Mouse (Mus musculus) left cerebral cortex, postnatal 10 days (tissue): Measurements from ENCODE around the gene D17H6S53E. TPM values are rescaled to one million over a fixed set of nuclear protein-coding genes. Genes with fewer than 3 reads are reported as not detected.

ENCODE experiments used
- DNase-seq, 2 experiments: peaks; one replicate each; pipeline ENCODE4 v3.0.0; 2021 to 2022; ENCODE audit warnings: low spot score in 2 of 2, mixed read lengths in 1 of 2; ENCODE audit errors: extremely low spot score in 1 of 2
- intact Hi-C: fragments of 180-260 bp; cut with DNase I; formaldehyde crosslinking; loops from one replicate; pipeline ENCODE4 v1.15.1; 2025
- total RNA-seq, 2 experiments: library from RNA; stranded (reverse); gene quantifications; 2 replicates each; pipeline ENCODE4 v1.2.3; 2021

Gene D17H6S53E
- total RNA-seq, result 10 to 100 TPM; 23.8 to 24.6 TPM

DNA sequence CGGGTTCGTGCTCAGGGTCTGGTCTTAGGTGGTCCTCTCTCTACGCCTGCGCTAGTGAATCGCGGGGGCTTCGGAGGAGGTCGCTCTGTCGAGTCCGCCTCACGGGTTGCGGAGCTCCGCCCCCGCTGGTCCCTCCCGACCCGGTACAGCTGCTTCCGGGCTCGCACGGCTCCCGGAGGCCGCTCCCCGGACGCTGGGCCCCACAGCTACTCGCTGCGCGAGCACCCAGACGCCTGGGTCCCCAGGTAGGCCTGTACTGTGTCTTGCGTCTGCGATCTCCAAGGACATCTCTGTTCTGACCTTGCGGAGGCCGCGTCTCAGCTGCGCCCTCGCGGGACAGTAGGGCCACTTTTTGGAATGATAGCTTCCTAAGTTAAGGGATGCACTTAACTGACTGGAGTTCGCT, at the start of gene D17H6S53E:
Gene D17H6S53E, plus strand, starts transcription at position 168 of the 406 bp plus-strand sequence.
- intact Hi-C loops, result no loop called here
- DNase-seq, result peak; percentile 46 to 88

DNA sequence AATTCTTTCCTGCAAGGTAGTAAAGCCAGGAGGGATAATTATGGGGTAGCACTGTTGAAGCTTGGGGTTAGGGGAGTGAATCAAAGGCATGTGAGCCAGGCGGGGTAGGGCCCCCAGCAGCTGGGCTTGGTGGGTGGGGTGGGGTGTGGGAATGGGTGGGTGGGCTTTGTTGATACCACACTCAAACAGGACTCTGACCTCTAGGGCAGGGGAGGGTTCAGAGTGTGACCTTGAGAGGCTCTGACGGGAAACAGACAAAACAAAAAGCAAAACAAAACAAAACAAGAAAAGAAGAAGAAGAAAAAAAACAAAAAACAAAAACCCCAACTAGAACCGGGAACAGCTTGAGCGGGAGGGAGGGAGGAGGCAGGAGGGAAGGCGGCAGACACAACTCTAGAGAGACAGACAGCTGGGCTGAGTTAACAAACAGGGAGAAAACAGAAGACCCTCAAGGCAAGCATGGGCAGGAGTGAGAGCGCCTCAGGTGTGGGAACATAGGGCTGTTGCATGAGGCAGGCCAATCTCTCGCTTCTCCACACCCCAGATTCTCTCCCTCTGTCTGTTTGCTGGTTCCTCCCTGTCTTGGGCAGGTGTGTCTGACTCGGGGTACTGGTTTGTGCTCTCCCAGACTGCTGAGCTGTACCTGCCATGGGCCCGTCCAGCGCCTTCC, 49.5 kb upstream of the D17H6S53E start, which contains the start of gene Ly6g6e:
Gene Ly6g6e, plus strand, starts transcription at position 396 of the 670 bp plus-strand sequence.
- DNase-seq, result no peak
- intact Hi-C loops, result no loop called here

DNA sequence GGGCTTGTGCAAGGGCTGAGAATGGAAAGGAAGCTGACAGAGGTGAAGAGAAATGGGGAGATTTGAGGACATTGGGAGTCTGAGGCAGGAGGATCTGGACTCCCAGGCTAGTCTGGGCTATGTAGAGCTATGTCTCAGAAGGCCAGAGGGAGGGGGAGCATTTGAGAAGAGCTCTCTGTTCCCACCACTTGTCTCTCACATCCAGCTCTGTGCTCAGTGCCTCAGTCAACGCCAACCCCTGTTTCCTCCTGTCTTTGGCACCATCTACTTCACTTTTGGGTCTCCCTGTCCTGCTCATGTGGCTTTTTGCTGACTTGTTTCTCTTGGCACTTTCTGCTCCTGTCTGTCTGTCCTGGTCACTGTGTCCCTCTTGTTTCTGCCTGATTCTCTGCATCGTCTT, 48.9 kb upstream of the D17H6S53E start:
- DNase-seq, result no peak
- intact Hi-C loops, result no loop called here

DNA sequence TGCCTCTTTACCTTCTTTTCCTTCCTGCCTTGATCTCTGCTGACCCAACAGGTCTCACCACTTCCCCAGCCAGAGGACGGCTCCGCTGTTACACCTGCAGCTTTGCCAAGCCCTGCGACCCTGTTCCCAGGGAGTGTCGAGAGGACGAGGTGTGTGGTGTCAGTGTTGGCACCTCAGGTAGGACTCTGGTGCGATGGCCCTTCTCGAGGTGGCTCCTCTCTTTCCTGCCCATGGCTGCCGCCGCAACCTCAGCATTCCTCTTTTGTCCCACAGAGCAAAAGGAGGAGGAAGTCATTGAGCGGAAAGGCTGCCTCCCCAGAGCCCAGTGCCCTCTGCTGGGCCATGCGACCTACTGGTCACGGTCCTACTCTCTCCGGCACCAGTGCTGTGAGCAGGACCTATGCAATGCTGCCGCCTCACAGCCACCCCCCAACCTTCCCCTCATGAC, 48.4 kb upstream of the D17H6S53E start, which contains the start of gene Ly6g6d:
Gene Ly6g6d, minus strand, starts transcription at position 280 of the 448 bp plus-strand sequence.
- intact Hi-C loops, result no loop called here
- DNase-seq, result peak in 1 of 2 experiments; percentile 68

DNA sequence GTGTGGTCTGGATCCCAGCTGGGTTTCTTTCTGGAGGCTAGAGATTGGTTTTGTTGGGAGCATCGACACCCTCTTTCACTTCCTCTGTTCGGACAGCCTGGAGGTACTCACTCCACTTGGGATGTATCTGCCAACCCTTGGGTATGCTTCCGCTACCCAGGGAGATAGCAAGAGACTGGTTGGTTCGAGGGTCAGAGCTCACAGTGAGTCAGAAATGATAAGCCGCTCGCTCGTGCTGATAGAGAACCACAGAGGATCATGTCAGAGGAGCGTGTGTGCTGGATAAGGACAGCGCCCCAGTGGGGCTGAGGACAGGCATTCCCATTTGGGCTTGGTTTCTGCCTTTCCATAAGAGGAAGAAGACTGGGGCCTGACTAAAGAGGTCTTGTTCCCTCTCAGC, 46.4 kb upstream of the D17H6S53E start:
- intact Hi-C loops, result no loop called here

DNA sequence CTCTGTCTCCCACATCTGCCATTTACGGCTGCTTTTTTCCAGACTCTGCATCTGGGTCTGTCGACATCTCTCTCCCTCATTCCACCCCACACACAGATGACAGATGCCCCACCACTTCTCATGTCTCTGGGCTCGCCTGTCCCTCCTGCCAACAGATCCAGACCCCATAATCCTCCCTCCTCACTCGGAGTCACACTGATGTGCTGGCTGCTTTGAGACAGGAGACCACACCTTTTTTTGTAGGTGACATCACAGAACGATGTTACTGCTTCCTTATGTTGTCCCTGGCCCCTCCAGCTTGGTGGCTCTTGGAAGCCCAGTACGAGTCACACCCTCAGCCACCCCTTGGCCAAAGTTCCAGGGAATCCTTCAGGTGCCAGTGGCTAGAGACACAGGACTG, 45.9 kb upstream of the D17H6S53E start:
- no peak for DNase-seq
- intact Hi-C loops, result no loop called here

More for the DNA sequence above, 46.4 kb upstream of the D17H6S53E start:
- DNase-seq, result no peak

DNA sequence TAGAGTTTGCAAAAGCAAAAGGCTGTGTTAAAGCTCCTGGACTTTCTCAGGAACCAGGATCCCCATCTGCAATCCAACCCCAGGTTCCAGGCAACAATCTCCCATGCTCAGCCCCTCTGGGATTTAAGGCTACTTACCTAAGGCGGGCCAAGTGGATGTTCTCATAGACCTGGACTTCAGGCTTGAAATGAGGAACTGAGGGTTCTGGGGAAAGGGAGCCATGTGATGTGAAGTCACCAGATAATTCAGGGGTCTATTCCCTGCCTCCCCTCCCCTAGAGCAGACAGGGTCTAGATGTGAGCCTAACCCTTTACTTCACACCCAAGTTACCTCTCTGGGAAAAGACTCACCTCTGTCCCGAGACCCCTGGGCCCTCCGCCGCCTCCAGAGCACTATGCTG, 45.5 kb upstream of the D17H6S53E start:
- intact Hi-C loops, result no loop called here
- DNase-seq, result no peak

DNA sequence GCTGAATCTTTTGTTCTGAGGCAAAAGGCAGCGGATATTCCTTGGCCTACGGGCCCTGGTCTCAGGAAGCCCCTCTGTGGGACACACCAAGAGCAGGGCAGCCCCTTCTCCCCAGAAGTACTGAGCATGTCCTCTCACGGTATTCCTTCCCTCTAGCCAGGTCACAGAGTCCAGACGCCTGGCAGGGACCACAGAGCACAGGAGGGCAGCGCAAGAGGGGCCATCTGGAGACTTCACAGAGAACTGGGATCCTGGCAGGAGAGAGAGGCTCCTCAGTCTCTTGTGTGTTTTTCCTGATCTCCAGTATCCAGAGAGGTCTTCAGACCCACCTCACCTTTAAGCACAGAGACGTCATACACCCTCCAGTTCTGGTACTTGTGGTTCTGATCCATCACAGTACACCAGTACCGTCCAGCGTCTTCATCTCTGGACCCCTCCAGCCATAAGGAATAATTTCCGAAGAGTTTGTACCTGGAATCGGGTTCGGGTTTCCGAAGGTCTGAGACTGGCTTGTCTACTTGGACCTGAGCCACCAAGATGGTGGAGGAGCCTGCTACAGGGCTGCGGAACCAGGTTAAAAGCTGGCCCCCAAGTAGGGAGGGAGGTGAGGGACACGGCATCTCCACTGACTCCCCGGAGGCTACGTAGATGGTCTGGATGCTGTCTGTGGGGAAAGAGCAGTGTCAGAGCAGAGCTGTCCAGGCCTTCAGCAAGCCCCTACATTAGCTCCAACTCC, 43.2 kb upstream of the D17H6S53E start:
- no peak for DNase-seq
- intact Hi-C loops, result no loop called here

DNA sequence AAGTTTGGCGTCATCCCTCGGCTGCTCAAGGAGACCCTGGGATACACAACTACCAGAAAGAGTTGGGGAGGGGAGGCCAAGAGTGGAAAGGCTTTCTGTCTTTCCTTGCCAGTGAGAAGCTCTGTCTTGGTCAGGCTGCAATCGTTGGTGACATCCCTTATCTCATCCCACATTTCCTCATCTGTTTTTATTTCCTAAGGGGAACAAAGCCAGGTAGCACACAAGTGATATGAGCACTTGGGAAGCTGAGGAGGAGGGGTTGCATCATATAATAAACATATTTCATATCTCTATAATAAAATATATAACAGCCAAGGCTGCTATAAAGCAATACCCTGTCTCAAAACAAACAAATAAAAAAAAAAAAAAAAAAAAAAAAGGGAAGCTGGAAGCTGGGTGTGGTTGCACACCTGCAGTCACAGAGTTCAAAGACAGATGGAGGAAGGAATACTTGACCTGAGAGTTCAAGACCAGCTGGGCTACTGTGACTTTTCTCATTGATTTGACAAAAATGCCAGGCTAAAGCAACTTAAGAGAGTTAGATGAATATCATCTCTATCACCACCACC, 42.2 kb upstream of the D17H6S53E start:
- DNase-seq, result no peak
- intact Hi-C loops, result no loop called here

DNA sequence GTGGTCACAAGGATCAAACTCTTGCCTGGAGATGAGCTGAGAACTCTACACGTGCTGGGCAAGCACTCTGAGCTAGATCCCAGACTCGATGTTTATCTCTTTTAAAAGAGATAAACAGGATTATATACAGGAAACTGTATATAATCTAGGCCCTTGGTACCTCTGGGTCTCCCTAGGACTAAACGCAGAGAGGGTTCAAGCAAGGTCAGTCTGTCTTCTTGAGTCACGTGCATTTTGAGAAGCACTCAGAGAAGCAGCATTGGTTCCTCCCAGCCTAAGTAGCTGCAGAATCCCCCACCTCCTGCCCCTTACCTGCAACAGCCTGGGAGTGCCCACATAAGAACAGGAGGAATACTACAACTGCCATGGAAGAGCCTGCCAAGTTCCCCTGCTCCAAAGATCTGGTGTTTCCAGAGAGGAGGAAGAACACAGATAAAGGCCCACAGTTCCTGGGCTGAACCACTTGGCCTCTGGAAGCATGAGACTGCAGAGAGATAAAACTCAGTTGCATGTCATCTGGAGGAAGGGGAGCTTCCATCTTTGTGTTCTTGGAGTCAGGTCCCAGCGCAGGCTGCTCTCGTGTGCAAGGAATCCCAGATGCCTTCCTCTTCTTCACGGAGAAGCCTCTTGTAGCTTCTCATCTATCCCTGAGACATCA, 40.8 kb upstream of the D17H6S53E start, which contains the start of gene Ly6g6f:
Gene Ly6g6f, minus strand, starts transcription at position 403 of the 658 bp plus-strand sequence.
- intact Hi-C loops, result no loop called here

DNA sequence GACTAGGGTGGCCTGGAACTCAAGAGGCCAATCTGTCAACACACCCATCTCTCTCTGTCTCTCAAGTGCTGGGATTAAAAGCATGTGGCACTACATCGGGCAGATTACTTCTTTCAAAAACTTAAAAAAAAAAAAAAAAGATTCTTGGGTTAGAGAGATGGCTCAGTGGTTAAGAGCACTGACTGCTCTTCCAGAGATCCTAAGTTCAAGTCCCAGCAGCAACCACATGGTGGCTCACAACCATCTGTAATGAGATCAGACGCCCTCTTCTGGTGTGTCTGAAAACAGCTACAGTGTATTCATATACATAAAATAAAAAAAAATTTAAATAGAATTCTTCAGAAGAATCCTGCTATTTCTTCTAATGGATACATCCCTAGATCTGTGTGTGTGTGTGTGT, 38.0 kb upstream of the D17H6S53E start:
- intact Hi-C loops, result no loop called here

More for the DNA sequence above, 40.8 kb upstream of the D17H6S53E start, which contains the start of gene Ly6g6f:
- DNase-seq, result no peak

DNA sequence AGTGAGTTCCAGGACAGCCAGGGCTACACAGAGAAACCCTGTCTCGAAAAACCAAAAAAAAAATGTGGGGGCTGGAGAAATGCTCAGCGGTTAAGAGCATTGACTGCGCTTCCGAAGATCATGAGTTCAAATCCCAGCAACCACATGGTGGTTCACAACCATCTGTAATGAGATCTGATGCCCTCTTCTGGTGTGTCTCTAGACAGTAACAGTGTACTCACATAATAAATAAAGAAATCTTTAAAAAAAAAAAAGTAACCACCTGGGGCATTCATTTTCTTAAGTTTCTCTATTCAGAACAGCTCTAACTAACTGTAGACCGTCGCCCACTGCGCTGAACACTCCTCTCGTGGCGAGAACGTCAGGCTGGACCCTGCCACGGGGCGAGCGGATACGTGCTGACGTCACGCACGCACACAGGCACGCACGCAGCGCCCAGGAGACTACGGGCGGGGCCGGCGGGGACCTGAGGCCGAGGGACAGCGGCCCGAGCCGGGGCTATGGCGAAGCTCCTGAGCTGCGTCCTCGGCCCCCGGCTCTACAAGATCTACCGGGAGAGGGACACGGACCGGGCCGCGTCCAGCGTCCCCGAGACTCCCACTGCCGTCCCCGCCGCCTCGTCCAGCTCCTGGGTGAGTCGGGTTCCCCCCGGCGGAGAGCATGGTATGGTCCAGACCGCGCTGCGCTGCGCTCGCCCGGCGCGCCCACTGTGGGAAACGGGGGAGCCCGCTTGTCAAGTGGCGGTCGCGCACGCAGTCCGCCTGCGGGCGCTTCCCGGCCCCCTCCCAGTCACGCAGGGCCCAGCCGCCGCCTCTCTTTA, 37.1 kb upstream of the D17H6S53E start, which contains the start of gene Abhd16a:
Gene Abhd16a, plus strand, starts transcription at position 439 of the 820 bp plus-strand sequence.
- intact Hi-C loops, result no loop called here
- DNase-seq, result peak; percentile 93 to 97

More for the DNA sequence above, 38.0 kb upstream of the D17H6S53E start:
- DNase-seq, result no peak

DNA sequence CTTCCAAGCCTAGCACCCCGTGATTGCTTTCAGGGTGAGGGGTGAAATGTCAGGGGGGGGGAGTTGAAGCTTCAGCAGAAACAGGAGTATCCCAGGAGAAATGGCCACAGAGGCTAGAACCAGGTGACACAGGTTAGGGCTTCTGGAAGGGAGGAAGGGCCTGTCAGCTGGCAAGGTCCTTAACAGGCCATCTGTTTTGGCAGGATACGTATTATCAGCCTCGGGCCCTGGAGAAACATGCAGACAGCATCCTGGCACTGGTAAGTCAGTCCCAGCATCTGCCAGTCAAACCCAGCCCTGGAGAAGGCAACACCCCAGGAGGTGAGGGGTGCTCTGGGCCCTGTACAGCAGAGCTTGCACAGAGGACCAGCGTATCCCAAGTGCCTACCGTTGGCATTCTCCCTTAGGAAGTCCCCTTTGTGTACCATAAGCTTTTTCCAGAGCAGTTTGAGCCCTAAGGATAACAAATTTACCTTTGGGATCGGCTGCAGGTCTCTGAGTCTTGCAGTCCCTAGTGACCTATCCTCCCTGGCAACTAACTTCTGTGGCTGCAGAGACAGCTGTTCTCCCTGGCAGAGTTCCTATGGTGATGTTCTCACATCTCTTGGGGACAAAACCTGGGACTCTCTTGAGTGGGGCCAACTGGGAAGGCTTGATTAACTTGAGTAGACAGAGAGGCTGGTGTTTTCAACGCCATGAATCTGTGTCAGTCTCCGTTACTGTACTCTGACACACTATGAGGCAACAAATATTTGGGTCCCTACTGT, 35.8 kb upstream of the D17H6S53E start:
- no peak for DNase-seq
- intact Hi-C loops, result no loop called here

DNA sequence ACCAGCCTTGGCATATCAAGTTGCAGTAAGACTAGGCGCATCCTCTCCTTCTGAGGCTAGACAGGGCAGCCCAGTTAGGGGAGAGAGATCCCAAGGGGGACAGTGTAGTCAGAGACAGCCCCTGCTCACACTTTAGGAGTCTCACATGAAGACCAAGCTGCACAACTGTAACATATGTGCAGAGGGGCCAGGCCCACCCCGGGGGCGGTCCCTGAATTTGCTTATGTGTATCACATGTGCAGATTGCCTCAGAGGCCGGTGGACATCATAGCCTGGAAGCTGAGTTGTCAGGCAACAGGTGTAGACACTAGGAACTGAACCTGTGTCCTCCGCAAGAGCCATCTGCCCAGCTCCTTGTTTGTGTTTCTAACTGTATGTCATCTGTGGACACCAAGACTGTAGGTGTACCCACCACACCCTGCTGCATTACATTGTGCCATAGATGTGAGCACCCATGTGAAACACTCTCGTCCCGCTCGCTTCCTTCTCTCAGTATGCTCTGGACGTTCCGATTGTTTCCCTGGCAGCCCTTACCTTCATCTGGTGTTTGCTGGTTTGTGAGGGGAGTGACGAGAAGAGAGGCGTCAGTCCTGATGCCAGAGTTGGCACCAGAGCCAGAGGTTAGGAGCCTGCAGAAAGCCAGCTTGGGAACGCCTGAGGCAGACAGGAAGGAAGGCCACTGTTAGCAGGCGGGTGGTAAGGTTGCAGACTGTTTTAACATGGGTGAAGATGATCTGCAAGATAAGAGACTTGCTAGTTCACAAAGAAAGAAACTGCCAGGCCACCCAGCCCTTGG, 33.6 kb upstream of the D17H6S53E start:
- intact Hi-C loops, result no loop called here
- no peak for DNase-seq

DNA sequence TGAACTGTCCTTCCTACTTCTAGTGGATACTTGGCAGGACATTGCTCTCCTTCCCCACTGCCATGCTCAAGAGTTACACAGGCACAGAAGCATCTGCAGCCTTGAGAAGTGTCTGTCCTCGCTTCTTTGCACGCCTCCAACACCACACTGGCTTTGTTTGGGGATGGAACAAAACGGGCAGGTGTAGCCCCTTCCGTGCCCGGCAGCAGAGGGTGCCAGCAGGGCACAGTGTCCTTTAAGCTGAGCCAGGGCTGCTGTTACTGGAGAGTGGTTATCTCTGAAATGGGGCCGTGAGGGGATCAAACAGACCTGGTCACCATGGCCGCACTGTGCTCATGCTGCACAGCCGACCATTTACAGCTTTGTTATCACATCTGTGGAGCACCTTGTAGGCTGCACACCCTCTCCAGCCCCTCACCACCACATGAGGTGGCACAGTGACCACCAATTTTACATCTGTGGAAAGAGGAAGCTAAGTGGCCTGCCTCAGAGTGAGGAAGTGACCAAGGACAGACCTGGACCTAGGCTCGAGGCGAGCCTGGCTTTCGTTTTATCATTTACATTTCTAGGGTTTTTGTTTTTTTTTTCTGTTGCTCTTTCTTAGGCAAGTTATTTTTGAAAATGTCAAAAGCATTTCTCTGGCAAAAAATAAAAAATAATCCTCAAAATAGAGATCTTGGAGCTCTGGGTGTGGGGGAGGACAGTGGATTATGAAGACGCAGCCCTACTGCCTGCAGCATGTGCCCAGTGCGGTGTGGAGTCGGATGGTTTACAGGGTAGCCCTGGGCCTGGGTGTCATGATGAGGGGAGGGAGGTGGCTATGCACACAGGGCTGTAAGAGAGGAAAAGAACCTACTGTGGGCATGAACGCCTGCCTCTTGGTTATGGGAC, 31.5 kb upstream of the D17H6S53E start:
- intact Hi-C loops, result loop anchor here (5.0 kb wide), 1 partner anchor 77 kb away; the partner anchor contains the start of gene Vwa7
- no peak for DNase-seq

DNA sequence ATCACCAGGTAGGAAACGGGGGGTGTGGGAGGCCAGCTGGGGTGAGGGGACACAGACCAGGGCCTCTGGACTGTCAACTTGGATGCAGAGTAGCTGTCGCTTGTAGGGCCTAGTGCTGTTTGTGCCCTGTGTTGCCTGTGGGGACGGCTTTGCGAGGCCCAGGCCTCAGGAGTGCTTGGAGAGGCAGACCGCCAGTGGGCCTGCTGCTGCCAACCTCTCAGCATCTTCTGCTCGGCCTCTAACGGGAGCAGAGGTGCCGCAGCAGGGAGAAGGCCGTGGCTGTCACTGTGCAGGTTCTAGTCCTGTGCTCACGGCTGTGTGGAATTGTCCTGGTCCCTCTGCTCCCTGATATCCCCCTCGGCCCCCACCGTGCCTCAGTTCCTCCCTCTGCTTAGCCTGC, 29.6 kb upstream of the D17H6S53E start:
- intact Hi-C loops, result loop anchor here (5.0 kb wide), 1 partner anchor 79 kb away; the partner anchor contains the start of gene Vwa7
- no peak for DNase-seq
